Mouse (Mus musculus) G1E (cell line): ENCODE measurements around the gene Rpe.

Source experiments
- CTCF ChIP-seq: IDR thresholded peaks from 2 replicates; pipeline ENCODE4 v1.5.1; 2012; ENCODE audit warnings: low read depth, low read length, inconsistent platforms, mixed read lengths
- GATA1 ChIP-seq: IDR thresholded peaks from 2 replicates; pipeline ENCODE4 v1.6.1; 2012; ENCODE audit warnings: borderline replicate concordance, low read length, inconsistent platforms, mixed read lengths
- GATA2 ChIP-seq: IDR thresholded peaks from 2 replicates; pipeline ENCODE4 v1.6.1; 2012; ENCODE audit warnings: low read depth, low read length, inconsistent platforms, borderline replicate concordance
- TAL1 ChIP-seq: conservative IDR thresholded peaks from 2 replicates; pipeline ENCODE4 v1.6.1; 2012; ENCODE audit warnings: low read depth, low read length, inconsistent platforms, mixed read lengths

GRCm38 (mm10) chr1:66678662-66679061, 22.0 kb upstream of the Rpe start:
- no peak for TF ChIP-seq CTCF
- TF ChIP-seq TAL1: no peak
- TF ChIP-seq GATA1: no peak
- no peak for TF ChIP-seq GATA2
